Mouse (Mus musculus): ENCODE data around the gene Olfr1368.

Olfr1368 gene

GRCm38 (mm10) chr13:21145767-21146166 lies at the start of gene Olfr1368:
Gene Olfr1368, minus strand, starts transcription at chr13:21145867.
- no peak for DNase-seq (ENCODE audit: low spot score)

- no peak for DNase-seq (ENCODE audit: low spot score)
Measured at GRCm38 (mm10) chr13:21185521-21185920, 39.9 kb upstream of the Olfr1368 start.

GRCm38 (mm10) chr13:21183661-21184060 lies 38.0 kb upstream of the Olfr1368 start:
- no peak for DNase-seq (ENCODE audit: low spot score)

- DNase-seq (ENCODE audit: low spot score), result no peak
Measured at GRCm38 (mm10) chr13:21183066-21183465, 37.4 kb upstream of the Olfr1368 start.

GRCm38 (mm10) chr13:21181996-21182395 lies 36.3 kb upstream of the Olfr1368 start:
- no peak for DNase-seq (ENCODE audit: low spot score)

- no peak for DNase-seq (ENCODE audit: low spot score)
Measured at GRCm38 (mm10) chr13:21180551-21181530, 35.2 kb upstream of the Olfr1368 start.

- DNase-seq (ENCODE audit: low spot score), result peak; percentile 17
Measured at GRCm38 (mm10) chr13:21179724-21180550, 34.3 kb upstream of the Olfr1368 start.

- DNase-seq (ENCODE audit: low spot score), result no peak
Measured at GRCm38 (mm10) chr13:21179367-21179723, 33.7 kb upstream of the Olfr1368 start, which contains the start of gene Trim27. Gene Trim27, plus strand, starts transcription at chr13:21179445.

- no peak for DNase-seq (ENCODE audit: low spot score)
Measured at GRCm38 (mm10) chr13:21178364-21178763, 32.7 kb upstream of the Olfr1368 start.

GRCm38 (mm10) chr13:21177657-21178056 lies 32.0 kb upstream of the Olfr1368 start:
- DNase-seq (ENCODE audit: low spot score), result no peak

- DNase-seq (ENCODE audit: low spot score), result no peak
Measured at GRCm38 (mm10) chr13:21176733-21177132, 31.1 kb upstream of the Olfr1368 start.

- peak; percentile 41 for DNase-seq (ENCODE audit: low spot score)
Measured at GRCm38 (mm10) chr13:21173072-21173471, 27.4 kb upstream of the Olfr1368 start.

GRCm38 (mm10) chr13:21172241-21173027 lies 26.8 kb upstream of the Olfr1368 start:
- DNase-seq (ENCODE audit: low spot score), result no peak

GRCm38 (mm10) chr13:21171600-21172150 lies 26.0 kb upstream of the Olfr1368 start:
- no peak for DNase-seq (ENCODE audit: low spot score)

GRCm38 (mm10) chr13:21171156-21171530 lies 25.5 kb upstream of the Olfr1368 start:
- DNase-seq (ENCODE audit: low spot score), result no peak

GRCm38 (mm10) chr13:21170431-21171155 lies 24.9 kb upstream of the Olfr1368 start:
- DNase-seq (ENCODE audit: low spot score), result no peak

GRCm38 (mm10) chr13:21169657-21170430 lies 24.2 kb upstream of the Olfr1368 start:
- DNase-seq (ENCODE audit: low spot score), result peak; percentile 25

GRCm38 (mm10) chr13:21169121-21169656 lies 23.5 kb upstream of the Olfr1368 start:
- no peak for DNase-seq (ENCODE audit: low spot score)

GRCm38 (mm10) chr13:21168371-21169011 lies 22.8 kb upstream of the Olfr1368 start:
- no peak for DNase-seq (ENCODE audit: low spot score)
